Mouse (Mus musculus): ENCODE data around the gene Gm21958.

Gene Gm21958

DNA sequence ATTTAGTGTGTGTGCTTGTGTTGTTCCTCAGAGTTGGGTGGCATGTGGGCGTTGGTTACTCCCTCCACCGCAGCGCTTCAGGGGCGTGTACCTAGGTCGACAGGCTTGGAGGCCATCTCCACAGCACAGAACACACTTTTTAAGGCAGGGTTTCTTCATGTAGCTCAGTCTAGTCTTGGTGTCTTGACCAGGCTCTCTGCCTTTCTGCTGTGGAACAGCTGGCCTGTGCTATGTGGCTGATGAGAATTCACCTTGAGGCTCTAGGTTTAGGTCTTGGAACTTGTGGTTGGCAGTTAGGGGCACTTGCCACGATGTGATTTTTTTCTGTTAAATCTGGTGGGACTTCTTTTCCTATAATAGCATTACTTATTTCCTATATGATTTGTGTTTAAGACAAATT lies at the start of gene Gm21958:
Gene Gm21958, minus strand, starts transcription at position 101 of the 400 bp plus-strand sequence.
- DNase-seq (ENCODE audit: low spot score) = no peak

DNA sequence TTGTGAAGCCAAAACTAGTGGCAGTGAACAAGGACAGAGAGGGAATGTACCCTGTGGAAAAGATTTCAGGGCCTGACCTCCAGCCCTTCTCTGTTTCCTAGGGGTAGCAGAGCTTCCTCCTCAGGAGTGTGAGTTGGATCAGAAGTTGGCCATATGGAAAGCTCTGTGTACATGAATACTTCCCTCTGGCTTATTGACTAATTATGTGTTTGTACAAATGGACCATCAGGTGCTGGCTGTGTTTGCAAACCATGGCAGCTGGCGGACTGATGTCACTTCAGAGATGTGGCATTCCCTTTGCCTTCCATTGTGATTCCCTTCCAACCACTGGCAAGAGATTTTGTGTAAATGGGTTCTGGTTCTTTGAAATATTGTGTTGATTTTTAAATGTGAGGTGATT lies 47.1 kb upstream of the Gm21958 start:
- no peak for DNase-seq (ENCODE audit: low spot score)

DNA sequence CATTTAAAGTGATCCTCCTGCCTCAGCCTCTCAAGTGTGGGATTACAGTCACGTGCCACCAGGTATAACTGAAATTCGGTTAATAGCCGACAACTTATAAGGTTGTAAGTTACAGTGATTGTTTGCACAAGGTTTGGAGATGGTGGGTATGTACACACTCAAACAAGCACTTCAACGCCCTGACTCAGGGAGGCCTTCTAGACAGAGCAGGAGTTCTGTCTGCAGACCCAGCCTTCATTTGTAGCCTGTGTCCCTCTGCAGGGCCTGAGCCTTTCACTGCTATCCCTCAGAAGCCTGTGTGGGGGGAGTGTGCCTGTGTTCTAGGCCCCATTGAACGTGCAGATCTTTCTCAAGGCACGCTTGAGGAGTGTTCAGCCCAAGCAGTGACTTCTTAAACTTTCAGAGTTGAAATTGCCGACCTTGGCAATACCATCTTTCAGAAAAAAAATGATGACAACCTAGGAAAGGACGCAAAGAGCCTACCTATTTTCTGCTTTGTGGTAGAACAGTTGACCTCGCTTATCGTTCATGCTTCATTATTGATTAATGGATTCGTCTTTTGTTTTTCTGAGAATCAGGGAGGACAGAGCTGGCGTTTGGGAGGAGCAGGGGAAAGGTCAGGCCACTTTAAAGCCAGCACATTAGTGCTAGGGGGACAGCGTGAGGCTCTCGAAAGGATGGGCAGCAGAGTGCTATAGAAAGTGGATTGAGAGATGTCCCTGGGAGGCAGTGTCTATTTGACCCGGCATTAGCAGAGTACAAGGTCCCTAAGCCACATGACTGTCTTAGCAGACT lies 46.4 kb upstream of the Gm21958 start:
- no peak for DNase-seq (ENCODE audit: low spot score)

DNA sequence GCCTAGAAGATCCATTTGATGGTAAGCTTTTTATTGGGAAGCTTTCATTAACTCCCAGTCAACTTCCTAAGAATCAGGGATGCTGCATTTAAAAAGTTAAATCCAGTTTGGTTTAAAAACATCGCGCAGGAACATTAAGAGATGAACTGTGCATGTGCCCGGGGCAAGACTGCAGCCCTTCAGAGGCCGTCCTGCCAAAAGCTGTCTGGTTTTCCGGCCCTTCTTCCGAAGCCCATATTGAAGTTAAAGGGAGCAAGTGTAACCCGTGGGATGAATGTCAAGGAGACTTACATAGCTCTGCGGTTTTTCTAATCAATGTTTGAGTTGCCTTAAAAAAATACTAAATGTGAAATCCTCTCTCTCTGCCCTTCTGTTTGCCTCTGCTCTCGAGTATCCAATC lies 45.1 kb upstream of the Gm21958 start:
- no peak for DNase-seq (ENCODE audit: low spot score)

DNA sequence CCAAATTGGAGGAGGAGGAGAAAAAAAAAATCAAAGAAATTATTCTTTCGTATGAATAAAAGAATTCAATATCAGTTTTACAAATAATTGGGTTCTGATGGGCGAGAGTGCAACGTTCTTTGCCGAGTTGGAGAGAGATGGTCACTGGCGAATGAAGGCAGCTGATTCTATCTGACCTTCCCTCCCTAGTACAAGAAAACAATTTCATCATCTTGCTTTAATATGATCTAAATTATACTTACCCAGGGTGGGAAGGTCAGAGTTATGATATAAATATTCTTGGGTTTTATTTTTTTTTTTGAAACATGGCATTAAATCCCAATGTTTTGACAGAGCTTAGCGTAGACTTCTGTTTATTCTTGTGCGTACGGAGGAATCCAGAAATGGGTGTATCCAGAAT lies 43.3 kb upstream of the Gm21958 start:
- no peak for DNase-seq (ENCODE audit: low spot score)

DNA sequence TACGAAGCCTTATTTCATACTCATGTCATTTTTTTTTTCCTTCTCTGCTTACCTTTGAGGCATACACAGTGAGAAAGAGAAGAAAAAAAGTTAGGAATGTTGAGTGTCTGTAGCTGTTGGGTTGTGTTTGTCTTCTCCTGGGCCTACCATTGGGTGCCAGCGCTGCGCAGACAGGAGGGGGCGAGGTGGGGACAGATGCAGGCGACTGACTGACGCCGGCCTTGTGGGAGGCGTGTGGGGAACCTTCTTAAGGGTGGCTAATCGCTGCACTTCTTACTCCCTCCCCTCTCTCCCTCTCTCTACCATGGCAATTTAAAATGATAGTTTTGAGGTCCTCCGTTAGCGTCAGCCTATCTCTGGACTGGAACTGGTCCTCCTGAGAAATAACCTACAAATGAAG lies 41.9 kb upstream of the Gm21958 start:
- no peak for DNase-seq (ENCODE audit: low spot score)

DNA sequence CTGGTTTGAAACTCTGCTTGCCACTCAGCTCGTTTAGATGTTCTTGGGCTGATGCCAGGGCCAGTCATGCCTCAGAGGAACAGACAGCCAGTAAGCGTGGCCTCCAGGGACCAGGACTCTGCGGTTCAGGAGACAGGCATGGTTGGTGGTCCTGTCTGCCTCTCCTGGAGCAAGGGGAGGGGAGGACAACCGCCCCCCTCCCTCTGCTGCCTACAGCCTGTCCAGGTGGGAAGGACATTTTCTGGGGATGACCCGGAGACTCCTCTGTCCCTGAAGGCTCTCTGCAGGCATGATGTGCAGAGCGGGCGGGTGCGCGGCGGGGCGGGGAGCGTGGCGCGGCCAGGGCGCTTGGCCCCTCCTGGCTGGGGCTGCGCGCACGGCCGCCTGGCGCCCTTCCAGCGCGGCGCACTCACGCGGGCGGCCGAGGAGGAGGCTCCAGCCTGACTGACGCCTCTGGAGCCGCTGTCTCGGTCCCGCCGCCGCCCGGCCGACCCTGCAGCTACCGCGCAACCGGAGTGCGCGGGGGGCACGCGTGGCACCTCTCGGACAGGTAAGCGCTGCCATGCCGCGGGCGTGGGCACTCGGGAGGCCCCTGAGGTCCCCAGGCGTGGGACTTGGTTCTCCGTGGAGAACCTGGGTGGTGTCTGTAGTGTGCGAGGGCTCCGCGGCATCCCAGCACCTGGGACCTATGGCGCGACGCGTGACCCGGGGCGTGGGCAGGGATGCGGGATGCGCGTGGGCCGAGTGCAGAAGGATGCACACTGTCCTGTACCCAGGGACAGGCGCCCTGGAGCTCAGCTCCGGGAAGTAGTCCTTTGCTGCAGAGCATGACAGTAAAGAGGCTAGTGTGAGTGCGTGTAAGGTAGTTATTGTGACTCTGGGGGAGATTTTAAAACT lies 41.2 kb upstream of the Gm21958 start, which contains the start of gene Smad9:
Gene Smad9, plus strand, starts transcription at position 438 of the 897 bp plus-strand sequence.
- no peak for DNase-seq (ENCODE audit: low spot score)

DNA sequence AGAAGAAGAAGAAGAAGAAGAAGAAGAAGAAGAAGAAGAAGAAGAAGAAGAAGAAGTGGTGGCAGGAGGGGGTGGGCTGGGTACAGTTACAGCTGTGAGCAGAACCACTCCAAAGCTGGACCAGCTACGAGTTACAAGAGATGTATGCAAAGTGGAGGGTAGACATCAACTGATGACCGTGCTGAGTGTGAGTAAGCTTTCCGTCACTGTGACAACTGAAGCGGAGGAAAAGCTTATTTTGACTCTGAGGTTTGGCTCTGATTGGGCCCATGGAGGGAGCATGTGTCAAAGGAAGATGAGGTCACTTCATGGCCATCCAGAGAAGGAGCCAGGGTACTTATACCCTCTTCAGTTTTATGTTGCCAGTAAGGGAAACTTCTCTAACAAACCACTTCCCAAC lies 39.3 kb upstream of the Gm21958 start:
- DNase-seq (ENCODE audit: low spot score) = no peak

DNA sequence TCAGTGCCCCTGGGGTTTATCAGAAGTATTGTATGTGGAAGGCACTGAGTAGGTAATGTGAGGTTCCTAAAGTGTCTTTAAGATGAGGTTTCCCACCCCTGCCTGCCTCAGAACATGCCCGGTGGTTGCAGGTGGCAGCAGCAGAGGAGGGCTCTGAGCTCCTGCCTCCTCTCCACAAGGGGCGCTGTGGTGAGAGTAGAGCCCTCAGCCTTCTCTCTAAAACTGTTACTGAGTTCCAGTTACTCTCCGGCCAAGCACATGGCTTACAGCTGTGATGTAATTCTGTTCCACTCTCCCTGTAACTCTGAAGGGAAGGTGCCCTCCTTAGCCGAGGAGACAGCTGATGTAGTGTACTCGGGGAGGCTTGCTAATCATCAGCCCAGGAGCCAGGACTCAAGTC lies 31.6 kb upstream of the Gm21958 start:
- DNase-seq (ENCODE audit: low spot score) = no peak

DNA sequence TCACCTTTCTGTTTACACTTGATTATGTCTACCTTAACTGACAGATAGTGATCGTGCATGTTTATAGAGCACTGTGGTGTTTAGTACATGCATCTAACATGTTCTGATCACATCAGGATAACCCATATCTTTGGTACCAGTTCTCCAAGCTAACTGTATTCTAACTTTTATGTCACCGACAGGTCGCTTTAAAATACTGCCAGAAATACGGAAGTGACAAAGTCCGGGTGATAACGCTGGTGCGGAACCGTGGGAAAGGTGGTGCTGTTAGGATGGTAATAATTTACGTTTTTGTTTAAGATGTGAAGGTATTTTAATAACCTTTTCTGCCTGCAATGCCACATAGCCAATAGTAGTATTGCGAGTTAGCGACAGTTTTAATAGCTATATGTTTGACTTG lies 27.8 kb upstream of the Gm21958 start:
- no peak for DNase-seq (ENCODE audit: low spot score)

DNA sequence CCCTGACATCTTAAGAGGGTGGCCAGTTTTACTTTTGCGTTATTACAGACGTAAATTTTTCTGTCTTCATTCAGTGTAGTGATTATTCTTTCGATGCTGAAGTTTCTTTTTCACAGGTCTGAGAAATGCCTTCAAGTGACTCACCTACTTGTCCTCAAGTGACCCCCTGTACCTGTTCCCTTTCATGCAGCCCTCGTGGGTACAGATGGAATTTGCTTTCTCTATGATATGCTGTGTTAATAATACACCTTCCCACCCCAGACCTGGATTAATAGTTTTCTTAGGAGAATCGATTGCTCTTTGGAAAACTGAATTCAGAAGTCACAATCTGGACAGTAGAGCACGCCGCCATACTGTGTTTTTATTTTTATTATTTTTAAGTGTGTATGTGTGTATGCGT lies 23.2 kb upstream of the Gm21958 start:
- no peak for DNase-seq (ENCODE audit: low spot score)

DNA sequence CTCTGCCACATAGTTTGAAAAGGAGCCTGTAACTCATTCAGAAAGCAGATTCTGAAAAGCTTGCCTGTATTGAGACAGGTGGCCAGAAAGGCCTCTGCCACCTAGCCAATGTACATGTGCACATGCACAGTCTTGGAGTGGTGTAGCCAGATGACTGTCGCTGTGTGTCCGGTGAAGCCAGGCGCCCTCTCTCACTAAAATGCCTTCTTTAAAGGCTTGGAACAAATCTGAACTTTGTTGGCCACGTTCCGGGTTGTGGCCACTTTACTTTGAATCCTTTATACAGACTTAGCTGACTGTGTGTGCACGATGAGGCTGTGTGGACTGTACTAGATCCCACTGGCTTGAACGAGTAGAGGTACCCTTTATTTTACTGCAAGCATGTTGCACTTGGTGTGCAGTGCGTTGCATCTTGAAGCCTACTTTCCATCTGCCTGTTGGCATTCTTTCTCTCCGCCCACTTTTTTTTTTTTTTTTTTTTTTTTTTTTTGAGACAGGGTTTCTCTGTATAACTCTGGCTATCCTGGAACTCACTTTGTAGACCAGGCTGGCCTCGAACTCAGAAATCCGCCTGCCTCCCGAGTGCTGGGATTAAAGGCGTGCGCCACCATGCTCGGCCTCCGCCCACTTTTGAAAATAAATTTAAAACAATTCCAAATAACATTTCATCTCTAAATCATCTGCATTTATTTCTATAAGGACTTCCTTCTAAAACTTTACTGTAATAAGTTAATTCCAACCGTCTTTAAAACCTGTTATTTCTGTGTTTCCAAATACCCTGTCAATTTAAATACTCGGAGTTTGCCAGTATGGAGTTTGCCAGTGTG lies 22.2 kb upstream of the Gm21958 start:
- DNase-seq (ENCODE audit: low spot score) = peak; percentile 18

DNA sequence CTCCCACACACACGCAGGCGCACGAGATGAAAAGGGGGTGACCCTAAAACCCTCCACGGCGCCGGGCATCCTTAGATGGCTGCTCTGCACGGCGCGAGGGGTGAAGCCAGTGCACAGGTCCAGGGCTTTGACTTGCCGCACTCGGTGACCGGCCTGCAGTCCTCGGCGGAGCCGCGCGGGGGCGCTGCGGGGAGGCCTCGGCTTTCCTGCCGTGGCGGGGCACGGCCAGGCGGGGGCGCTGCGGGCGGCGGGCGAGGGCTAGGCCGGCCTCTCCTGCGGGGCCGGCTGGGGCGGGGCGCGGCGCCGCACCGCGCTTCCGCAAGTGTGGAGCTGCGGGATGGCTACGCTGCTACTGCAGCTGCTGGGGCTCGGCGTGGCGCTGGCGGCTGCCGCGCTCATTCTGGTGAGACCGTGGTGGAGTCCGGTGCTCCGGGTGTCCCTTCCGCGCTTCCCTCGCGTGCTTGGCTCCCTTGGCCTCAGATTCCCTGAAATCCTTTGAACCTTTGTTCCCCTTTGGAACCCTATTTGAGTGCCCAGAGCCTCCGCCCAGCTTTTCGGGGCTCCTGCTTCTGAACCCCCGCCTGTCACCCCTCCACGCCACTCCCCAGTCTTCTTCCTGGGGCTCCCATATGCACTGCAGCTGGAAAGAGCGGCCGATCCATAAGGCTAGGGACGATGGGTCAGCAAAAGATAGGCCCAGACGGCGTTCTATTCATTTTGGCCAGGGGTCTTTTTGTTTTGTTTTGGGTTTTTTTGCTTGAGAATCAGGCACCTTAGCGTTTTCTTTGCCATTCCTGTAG lies 21.3 kb upstream of the Gm21958 start, which contains the start of the genes Exosc8 and Alg5:
Gene Exosc8, minus strand, starts transcription at position 147 of the 800 bp plus-strand sequence.
Gene Alg5, plus strand, starts transcription at position 293 of the 800 bp plus-strand sequence.
- DNase-seq (ENCODE audit: low spot score) = peak; percentile 61

DNA sequence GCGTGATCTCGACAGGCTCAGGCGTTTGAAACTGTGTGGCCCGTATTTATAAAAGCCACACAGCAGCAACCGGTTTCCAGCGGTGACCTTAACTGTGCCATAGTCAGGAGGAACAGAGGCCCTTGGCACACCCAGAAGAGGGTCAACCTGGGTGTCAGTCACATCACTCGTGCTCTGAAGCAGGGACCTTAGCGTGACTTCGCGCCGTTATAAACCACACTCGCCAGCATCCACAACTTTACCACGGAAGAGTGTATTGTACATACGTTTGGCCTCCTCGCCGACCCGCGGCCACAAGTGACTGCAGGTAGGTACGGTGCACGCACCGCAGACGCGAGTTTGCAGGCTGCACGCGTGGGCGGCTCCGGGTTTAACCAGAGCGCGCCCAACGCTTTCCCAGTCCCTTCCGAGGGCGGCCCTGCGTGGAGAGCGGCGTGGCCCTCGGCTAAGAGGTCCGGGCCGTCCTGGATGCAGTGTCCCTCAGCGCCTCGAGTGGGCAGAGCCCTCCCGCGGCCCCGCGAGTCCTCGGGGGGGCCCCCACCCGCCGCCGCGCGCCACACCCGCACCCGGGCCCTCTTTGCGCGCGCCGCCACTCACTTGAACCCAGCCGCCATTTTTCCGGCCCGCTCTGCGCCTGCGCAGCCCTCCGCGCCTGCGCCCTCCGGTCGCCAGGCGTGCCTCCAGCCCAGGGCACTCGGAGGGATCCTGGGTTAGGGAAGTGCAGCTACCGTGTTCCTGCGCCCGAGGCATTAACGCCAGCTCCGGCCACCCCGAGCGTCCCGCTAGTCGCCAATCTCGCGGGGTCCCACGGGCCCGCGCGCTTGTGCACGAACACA lies 20.5 kb upstream of the Gm21958 start:
- peak; percentile 84 for DNase-seq (ENCODE audit: low spot score)

DNA sequence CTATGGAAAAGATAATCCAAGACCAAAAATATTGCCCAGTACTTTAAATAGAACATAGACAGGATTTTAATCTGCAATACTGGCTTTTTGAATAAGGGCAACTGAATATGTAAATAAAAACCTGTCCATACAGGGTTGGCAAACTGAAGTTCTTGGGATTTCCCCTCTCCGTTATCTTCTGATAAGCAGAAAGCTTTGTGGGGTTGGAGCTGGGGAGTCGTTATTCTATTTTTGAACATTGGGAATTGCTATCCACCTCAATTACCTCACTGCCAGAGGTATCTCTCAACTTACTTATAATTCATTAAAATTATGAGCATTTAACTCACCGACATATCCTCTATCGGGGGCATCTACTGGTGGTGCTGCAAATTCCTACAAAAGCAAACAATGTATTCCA lies 18.2 kb upstream of the Gm21958 start:
- no peak for DNase-seq (ENCODE audit: low spot score)

DNA sequence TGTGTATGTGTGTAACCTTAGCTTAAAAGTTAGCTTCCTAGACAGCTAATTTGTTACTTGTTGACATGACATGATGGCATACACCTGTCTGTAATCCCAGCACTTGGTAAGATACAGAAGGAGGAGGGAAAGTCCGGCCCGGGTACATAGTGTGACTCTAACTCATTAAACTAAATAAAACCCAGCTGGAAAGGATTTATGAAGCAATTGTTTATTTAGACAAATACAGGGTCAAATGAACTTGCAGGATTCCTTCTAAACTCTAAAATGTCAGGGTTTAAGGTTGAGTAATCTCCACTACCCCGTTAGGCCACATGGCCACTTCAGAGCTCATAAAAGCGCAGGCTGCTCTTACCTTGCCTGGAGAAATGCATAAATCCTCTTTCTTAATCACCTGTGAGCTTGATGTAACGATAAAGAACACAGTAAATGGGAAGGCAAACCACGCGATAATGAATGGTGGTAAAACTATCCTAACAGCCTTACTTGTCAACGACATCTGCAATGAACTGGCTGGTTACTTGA lies 17.5 kb upstream of the Gm21958 start:
- no peak for DNase-seq (ENCODE audit: low spot score)

DNA sequence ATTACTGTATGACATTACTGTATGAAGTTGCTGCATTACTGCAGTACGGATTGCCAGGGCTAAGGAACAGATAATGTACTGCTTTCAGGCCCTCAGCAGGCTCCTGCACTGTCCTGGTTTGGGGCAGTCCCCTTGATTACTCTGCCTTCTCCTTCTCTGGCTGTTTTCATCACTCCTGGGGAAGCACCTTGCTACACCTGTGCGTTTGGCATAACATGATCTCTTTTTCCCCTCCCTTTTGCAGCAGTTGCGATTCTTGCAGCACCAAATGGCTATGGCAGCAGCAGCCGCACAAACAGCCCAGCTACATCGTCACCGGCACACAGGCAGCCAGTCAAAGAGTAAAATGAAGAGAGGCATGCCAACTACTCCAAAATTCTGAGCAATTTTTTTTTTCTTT lies 13.9 kb upstream of the Gm21958 start:
- no peak for DNase-seq (ENCODE audit: low spot score)

DNA sequence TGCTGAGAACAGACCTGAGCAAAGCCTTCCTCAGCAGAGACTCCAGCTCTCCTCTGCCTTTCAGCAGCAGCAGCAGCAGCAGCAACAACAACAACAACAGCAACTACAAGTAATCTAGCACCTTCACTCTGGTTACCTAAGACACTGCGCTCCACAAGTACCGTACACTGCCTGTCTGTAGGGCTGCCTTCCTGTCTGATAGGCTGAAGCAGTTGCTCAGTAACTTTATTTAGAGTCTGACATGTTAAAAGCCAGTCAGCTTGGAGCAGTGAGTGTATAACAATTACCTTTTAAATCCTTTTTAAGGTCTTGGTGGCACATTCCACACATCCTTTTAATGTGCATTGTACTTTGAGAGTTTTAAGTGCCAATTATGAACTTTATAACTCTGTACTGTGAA lies 13.4 kb upstream of the Gm21958 start:
- no peak for DNase-seq (ENCODE audit: low spot score)

DNA sequence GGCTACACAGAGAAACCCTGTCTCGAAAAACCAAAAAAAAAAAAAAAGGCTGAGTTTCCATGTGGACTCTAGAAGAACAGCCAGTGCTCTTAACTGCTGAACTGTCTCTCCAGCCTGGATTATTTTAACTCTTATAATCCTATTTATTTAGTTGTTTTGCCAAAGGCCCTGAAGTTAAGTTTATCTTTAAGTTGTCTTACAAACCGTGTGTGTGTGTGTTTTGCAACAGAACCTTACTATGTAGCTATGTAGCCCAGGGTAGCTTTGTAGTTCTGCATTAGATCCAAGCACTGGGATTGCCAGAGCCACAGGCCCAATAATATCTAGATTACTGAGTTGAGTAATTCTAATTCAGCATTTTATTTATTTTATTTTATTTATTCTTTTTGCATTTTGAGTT lies 11.2 kb upstream of the Gm21958 start:
- DNase-seq (ENCODE audit: low spot score) = no peak

All from c-Kit-positive CD71-positive TER-119-positive erythroid progenitor cells, embryonic 14.5 days (primary cell).